Mouse (Mus musculus): ENCODE measurements at regions not wholly inside any gene's neighbourhood (a gene's known extent, or its start where the extent isn't known, plus 50 kb on each side); places are given as distances from the start of the nearest gene placed in this dataset.

GRCm38 (mm10) chrX:57951301-57951700, 71.2 kb upstream of the Zic3 start:
- H3K4me1 ChIP-seq (replicated peaks; ENCODE audit: control insufficient read depth, insufficient read depth, low read length) = no peaks in the 10 kb centered on the region
- H3K4me3 ChIP-seq (ENCODE audit: low read depth, low read length) = no peak overlapping the region
- H3K9me3 ChIP-seq (ENCODE audit: control insufficient read depth) = no peaks in the 10 kb centered on the region
- H3K4me2 ChIP-seq (replicated peaks; ENCODE audit: low read depth) = no peak overlapping the region
- ATAC-seq = no peak
- no peak overlapping the region for H3K27ac ChIP-seq (ENCODE audit: low read depth, low read length)
- no peaks in the 10 kb centered on the region for H3K27me3 ChIP-seq (replicated peaks; ENCODE audit: control insufficient read depth, insufficient read depth, low read length)
- WGBS = 48% methylated on average over 3 of the region's 3 CpGs
- TF ChIP-seq CTCF (IDR thresholded peaks at IDR 0.05; ENCODE audit: low read depth) = no peak
- H3K9ac ChIP-seq (ENCODE audit: low read depth, low read length) = no peak overlapping the region
- H3K36me3 ChIP-seq (ENCODE audit: control insufficient read depth, insufficient read depth) = no peaks in the 10 kb centered on the region

GRCm38 (mm10) chrX:57954594-57955185, 67.8 kb upstream of the Zic3 start:
- Histone ChIP-seq H3K4me1 (replicated peaks; ENCODE audit: control insufficient read depth, insufficient read depth, low read length) (no peaks in the 10 kb centered on the region), H3K27ac (ENCODE audit: low read depth, low read length) (no peak overlapping the region), H3K36me3 (ENCODE audit: control insufficient read depth, insufficient read depth) (no peaks in the 10 kb centered on the region), H3K4me3 (ENCODE audit: low read depth, low read length) (no peak overlapping the region), H3K9me3 (ENCODE audit: control insufficient read depth) (no peaks in the 10 kb centered on the region), H3K4me2 (replicated peaks; ENCODE audit: low read depth) (no peak overlapping the region), H3K27me3 (replicated peaks; ENCODE audit: control insufficient read depth, insufficient read depth, low read length) (no peaks in the 10 kb centered on the region), H3K9ac (ENCODE audit: low read depth, low read length) (no peak overlapping the region)
- no peak for TF ChIP-seq CTCF (IDR thresholded peaks at IDR 0.05; ENCODE audit: low read depth)
- no peak for ATAC-seq
- WGBS = 40% methylated on average over 3 of the region's 3 CpGs

Data from intestine, postnatal 0 days (tissue).